Mouse (Mus musculus) lung, adult 2 months (tissue): ENCODE results near the gene Coq3. TPM values are rescaled to one million over a fixed set of nuclear protein-coding genes. Genes with fewer than 3 reads are reported as not detected.

Source experiments
- DNase-seq: peaks from one replicate; pipeline ENCODE4 v3.0.0; 2022
- H3K4me1 ChIP-seq: fragments of 200-500 bp; 2 replicates; pipeline ENCODE4 v1.6.1; 2011; ENCODE audit warnings: low read length; ENCODE audit not compliant: control insufficient read depth, insufficient read depth
- H3K4me3 ChIP-seq: fragments of 200-500 bp; replicated peaks from 2 replicates; pipeline ENCODE3; 2011; ENCODE audit warnings: low read depth, mild to moderate bottlenecking, control low read depth, low read length; ENCODE audit errors: extremely low read depth
- CTCF ChIP-seq: fragments of 200-500 bp; IDR thresholded peaks from 2 replicates; pipeline ENCODE4 v1.5.1; 2011; ENCODE audit warnings: mild to moderate bottlenecking, low read length, control low read depth; ENCODE audit not compliant: insufficient read depth
- POLR2A ChIP-seq: fragments of 200-500 bp; IDR thresholded peaks from 2 replicates; pipeline ENCODE4 v1.6.1; 2011; ENCODE audit warnings: low read depth, mild to moderate bottlenecking, control low read depth, low read length, borderline replicate concordance; ENCODE audit errors: extremely low read depth
- WGBS: fragments of 180-500 bp; shearing (Covaris S2); methylation state at CpG from one replicate; pipeline ENCODE4 v1.1.7; 2018; 5-methylcytosine and 5-hydroxymethylcytosine counted together
- polyA plus RNA-seq: library from polyadenylated mRNA; depleted of rRNA; stranded (reverse); fragments of >200 nt; gene quantifications from 2 replicates; pipeline ENCODE4 v1.2.3, GENCODE M21; 2012; rRNA removed

The Coq3 gene
- polyA plus RNA-seq, 1 experiment: 2.5 TPM

- peak; percentile 28 for DNase-seq
- no peaks in the 10 kb centered on the region for H3K4me1 ChIP-seq
- peak within 1 kb of the TSS; percentile 39 for H3K4me3 ChIP-seq
- TF ChIP-seq POLR2A (no peak), CTCF (no peak)
- WGBS: 1% methylated on average over 83 of the region's 83 CpGs
Observed at GRCm38 (mm10) chr4:21930971-21931771, 51.7 kb downstream of the Coq3 start, which contains the start of gene Faxc. Faxc (plus strand) TSS chr4:21931329.

DNA sequence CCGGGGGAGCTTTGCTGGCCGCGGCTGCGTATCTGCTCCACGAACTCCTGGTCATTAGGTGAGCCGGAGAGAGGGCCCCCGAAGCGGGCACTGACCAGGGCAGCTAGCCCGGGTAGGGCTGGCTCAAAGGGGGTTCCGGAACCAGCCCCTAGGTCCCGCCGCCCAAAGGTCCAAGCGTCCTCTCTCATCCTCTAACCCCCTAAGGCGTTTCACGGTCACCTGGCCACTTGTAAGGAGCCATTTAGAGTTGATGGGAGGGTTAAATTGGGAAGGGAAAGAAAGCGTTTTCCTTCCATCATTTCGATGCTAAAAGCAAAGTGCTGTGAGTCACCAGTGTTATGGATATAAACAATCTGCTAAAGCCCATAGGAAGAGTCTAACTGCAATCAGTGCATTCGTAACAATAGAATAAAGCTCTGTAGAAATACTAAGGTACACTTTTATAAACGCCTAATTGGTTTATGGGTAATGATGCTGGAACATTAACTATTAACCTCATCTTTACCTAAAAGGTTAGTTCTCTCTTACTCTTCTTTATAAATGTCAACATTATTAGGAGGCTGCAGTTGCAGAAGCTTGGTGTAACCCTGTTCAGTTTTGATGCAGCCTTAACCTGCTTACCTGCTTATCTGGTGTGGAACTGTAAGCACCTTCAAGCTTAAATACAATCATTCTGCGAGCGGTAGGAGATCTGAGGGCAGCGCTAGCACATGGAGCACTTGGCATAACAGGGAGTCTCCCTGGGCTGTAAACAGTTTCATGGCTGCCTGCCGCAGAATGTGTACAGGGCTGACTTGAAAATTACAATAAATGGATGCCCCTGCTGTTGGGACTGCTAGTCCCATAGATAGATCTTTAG lies 52.5 kb downstream of the Coq3 start:
- no peak for DNase-seq
- Histone ChIP-seq H3K4me3 (peak overlapping the region; percentile 39), H3K4me1 (no peaks in the 10 kb centered on the region)
- WGBS: 14% methylated on average over 23 of the region's 23 CpGs
- no peak for TF ChIP-seq POLR2A
- TF ChIP-seq CTCF: no peak

DNA sequence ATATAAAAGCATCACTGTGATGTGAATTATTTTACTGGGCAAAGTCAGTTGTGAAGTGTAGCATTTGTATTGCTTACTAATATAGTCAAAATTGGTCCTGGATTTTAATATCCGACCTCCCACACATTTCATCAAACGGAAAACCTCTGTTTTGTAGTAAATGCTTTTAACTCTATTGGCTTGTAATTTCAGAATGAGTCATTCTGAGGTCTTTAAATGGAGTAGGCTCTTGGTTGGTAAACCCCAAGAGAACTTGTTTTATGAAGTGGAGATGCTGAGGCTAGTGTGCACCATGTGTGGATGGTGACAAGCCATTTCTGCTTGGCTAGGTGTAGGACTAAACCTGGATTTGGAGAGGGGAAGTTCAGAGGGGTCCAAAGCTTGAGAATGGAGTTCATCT lies 55.9 kb downstream of the Coq3 start:
- TF ChIP-seq CTCF: no peak
- TF ChIP-seq POLR2A: no peak
- WGBS: 88% methylated on average over 2 of the region's 2 CpGs
- no peak for DNase-seq
- Histone ChIP-seq H3K4me3 (no peak overlapping the region), H3K4me1 (no peaks in the 10 kb centered on the region)

DNA sequence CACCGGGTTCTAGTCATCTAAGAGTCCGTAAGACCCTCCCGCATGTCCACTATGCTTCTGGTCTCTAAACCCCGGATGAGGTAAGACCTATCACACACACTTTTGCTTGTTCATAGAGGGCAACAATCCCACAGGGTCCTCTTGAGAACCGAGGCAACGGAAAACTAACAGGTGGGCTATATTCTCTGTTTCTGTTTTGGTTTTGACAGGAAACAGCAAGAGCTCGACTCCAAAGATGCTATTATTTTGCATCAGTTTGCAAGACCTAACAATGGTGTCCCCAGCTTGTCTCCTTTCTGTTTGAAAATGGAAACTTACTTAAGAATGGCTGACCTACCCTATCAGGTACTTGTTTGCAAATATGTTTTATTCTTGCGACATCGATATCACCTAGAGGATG lies 57.0 kb downstream of the Coq3 start:
- TF ChIP-seq POLR2A (no peak), CTCF (no peak)
- Histone ChIP-seq H3K4me1 (no peaks in the 10 kb centered on the region), H3K4me3 (no peak overlapping the region)
- 88% methylated on average over 9 of the region's 9 CpGs for WGBS
- DNase-seq: no peak

DNA sequence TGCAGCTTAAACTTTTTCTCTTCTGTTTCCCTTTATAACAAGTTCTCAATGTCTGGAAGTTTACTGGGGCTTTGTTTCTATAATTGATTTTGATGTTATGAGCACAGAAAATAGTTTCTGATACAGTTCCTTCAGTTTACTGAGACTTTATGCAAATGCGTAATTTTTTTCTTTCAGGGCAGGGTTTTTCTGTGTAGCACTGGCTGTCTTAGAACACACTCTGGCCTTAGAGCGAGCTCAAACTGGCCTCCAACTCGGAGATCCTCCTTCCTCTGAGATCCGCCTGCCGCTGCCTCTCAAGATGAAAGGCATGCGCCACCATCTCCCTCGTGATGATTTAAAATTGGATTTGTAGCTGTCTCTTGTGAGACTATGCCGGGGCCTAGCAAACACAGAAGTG lies 58.4 kb downstream of the Coq3 start:
- no peak overlapping the region for H3K4me3 ChIP-seq
- TF ChIP-seq POLR2A: no peak
- TF ChIP-seq CTCF: no peak
- 88% methylated on average over 8 of the region's 8 CpGs for WGBS
- no peak for DNase-seq
- no peaks in the 10 kb centered on the region for H3K4me1 ChIP-seq

DNA sequence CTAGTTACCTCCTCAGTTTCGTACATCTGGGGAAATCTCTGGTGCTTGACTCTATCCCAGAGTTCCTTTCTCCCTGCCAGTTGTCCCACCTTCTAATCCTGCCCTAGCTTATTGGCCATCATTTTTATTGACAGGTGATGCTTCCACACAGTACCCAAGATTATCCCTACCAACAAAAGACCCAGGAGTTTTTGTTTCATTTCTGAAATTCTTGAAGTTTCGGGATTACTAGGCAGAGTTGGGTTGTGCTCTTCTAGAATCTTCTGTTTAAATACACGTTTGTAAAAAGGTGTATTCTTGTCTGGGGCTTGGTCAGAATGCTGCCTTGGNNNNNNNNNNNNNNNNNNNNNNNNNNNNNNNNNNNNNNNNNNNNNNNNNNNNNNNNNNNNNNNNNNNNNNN lies 65.2 kb downstream of the Coq3 start:
- WGBS: 72% methylated on average over 3 of the region's 3 CpGs
- TF ChIP-seq POLR2A (no peak), CTCF (no peak)
- H3K4me3 ChIP-seq: no peak overlapping the region
- no peaks in the 10 kb centered on the region for H3K4me1 ChIP-seq
- DNase-seq: no peak

DNA sequence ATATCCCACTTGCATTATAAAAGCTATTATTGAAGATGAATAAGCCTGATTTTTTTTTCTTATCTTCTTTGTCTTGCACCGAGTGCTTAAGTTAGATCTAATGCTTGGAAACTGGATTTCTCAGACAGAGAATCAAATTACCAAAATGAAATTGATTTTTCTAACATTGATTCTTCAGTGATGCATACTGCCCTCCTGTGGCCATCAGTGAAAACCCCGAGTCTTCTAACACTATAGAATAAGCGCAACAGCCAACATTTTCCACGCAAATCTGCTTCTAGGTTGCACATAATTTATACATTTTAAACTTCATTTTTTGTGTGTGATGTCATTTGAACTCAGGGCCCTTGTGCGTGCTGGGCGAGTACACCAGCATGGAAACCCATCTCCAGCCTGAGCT lies 72.0 kb downstream of the Coq3 start:
- WGBS: 31% methylated on average over 6 of the region's 6 CpGs
- no peak for DNase-seq
- no peak for TF ChIP-seq CTCF
- TF ChIP-seq POLR2A: no peak
- Histone ChIP-seq H3K4me3 (no peak overlapping the region), H3K4me1 (no peaks in the 10 kb centered on the region)

DNA sequence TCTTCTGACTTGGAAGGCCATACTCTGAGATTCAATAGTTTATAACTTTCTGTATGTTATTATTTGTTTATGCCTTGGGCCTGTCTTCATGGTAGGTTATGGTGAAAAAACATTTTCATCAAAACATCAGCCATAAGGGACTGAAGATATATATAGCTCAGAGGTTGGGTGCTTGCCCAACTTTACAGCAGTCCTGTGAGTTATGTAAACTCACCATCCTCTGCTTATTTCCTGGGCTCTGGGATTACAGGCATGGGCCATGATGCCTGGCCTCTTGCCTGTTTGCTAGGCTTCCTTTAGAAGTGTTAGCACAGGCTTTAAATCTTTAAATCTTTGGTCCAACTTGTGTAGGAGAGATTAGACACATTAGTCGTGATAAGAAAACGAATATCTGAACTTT lies 72.8 kb downstream of the Coq3 start:
- WGBS: 38% methylated on average over 2 of the region's 2 CpGs
- no peak for DNase-seq
- TF ChIP-seq CTCF: no peak
- TF ChIP-seq POLR2A: no peak

GRCm38 (mm10) chr4:21957570-21958321 lies 78.3 kb downstream of the Coq3 start:
- TF ChIP-seq CTCF (peak; percentile 61), POLR2A (no peak)
- no peak overlapping the region for H3K4me3 ChIP-seq
- WGBS: 63% methylated on average over 7 of the region's 7 CpGs
- peak; percentile 8 for DNase-seq
- H3K4me1 ChIP-seq: no peaks in the 10 kb centered on the region

More for the DNA sequence above, 72.8 kb downstream of the Coq3 start:
- Histone ChIP-seq H3K4me1 (no peaks in the 10 kb centered on the region), H3K4me3 (no peak overlapping the region)

Other genes starting within 250 kb of the Coq3 start
- not detected in 2 replicates for gene Prdm13, start 193.7 kb upstream of the Coq3 start, polyA plus RNA-seq
- gene Ccnc, start 152.0 kb upstream of the Coq3 start, polyA plus RNA-seq: 3.7 and 6.2 TPM in 2 replicates
- gene Usp45, start 112.5 kb upstream of the Coq3 start, polyA plus RNA-seq: 3.5 and 3.9 TPM in 2 replicates
- 1.3 and 1.5 TPM in 2 replicates for gene Tstd3, start 112.5 kb upstream of the Coq3 start, polyA plus RNA-seq
- 47.8 and 50.5 TPM in 2 replicates for gene Pnisr, start 32.1 kb upstream of the Coq3 start, polyA plus RNA-seq
- 0.58 and 0.76 TPM in 2 replicates for gene Faxc, start 51.7 kb downstream of the Coq3 start, polyA plus RNA-seq